Mouse (Mus musculus) layer of hippocampus, adult 2 months (tissue): ENCODE measurements around the gene Clip4. TPM values are rescaled to one million over a fixed set of nuclear protein-coding genes. Genes with fewer than 3 reads are reported as not detected.

Experiments used
- DNase-seq, 2 experiments: peaks; one replicate each; pipeline ENCODE4 v3.0.0; 2022; ENCODE audit warnings: low spot score in 2 of 2
- H3K27ac ChIP-seq: fragments of 200-600 bp; 2 replicates; pipeline ENCODE4 v1.8.1; 2022
- H3K4me3 ChIP-seq: fragments of 200-600 bp; 2 replicates; pipeline ENCODE4 v1.8.1; 2022; ENCODE audit warnings: mild to moderate bottlenecking
- CTCF ChIP-seq: fragments of 200-600 bp; conservative IDR thresholded peaks from 2 replicates; pipeline ENCODE4 v1.8.1; 2022; ENCODE audit warnings: antibody characterized with exemption, mild to moderate bottlenecking, moderate library complexity
- total RNA-seq, 2 experiments: library from RNA; stranded (reverse); gene quantifications; 2 replicates each; pipeline ENCODE4 v1.2.3; 2021

Clip4 gene
- total RNA-seq, 2 experiments from 2014 or later = 78.2 to 87.5 TPM

DNA sequence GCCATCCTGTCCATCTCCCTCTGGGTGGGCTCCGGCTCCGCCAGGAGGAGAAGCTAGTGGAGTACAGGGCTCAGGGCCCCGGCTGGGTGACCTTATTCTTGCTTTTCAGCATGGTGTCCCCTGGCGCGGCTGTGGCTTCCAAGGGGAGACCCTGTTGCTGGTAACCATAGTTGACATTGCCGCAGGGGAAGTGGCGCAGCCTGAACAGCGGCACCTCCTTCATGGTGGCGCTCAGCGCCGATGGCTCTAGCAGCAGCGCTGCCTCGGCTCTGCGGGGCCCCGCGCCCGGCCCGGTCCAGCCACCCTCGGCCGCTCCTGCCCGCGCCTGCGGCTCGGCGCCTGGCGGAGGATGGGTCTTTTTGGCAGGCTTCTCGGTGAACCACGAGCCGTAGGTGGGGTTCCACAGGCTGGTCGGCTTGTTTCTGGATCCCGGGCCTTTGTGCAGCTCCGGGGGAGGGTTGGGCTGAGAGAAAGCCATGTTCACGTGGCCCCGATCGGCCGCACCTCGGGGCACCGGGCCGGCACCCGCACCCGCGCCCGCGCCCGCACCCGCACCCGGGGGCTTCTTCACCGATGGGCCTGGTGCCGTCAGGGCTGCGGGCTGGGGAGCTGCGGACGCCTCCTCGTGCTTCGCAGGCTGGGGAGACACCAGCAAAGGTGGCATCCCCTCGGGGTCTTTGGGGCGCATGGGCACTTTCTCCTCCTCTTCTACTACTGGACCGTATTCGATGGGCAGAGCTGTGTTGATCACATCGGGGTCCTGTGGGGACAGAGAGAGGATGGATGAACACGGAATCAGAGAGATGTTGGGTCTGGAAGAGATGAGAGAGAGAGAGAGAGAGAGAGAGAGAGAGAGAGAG, 101.3 kb downstream of the Clip4 start:
- DNase-seq = peak in 1 of 2 experiments; percentile 30
- Histone ChIP-seq H3K27ac (peak overlapping the region; percentile 59; the same call in 1 of the 2 replicates), H3K4me3 (peak overlapping the region; percentile 54)
- TF ChIP-seq CTCF = no peak

DNA sequence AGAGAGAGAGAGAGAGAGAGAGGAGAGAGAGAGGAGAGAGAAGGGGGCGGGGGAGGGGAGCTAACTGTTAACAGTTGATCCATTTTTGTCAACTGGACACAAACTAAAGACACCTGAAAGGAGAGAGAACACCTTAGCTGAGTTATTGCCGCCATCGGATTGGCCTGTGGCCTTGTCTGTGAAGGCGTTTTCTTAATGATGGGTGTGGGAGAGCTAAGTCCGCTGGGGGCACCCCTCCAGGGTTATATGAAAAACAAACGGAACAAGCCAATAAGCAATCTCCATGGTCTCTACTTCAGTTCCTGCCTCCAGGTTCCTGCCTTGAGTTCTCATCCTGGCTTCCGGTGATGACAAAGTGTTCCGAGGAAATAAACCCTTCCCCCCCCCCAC, 102.0 kb downstream of the Clip4 start:
- Histone ChIP-seq H3K4me3 (no peak overlapping the region), H3K27ac (no peak overlapping the region)
- no peak for DNase-seq
- no peak for TF ChIP-seq CTCF

DNA sequence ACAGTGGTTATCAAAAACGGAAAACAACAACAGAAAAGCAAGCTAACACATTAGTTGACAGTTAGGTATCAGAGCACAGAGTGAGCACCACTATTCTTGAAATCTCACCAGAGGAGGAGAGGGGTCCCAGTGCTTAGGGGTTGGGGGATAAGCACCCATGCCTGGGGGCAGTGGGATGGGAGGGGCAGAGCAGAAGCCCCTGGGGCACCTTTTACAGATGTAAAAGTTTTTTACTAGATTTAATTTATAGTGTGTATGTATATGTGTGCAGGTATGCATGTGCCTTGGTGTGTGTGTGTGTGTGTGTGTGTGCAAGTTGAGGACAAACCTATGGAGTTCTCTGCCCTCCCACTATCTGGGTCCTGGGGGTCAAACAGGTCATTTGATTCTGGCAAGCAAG, 102.4 kb downstream of the Clip4 start:
- H3K27ac ChIP-seq = no peak overlapping the region
- TF ChIP-seq CTCF = no peak
- H3K4me3 ChIP-seq = no peak overlapping the region
- no peak for DNase-seq

DNA sequence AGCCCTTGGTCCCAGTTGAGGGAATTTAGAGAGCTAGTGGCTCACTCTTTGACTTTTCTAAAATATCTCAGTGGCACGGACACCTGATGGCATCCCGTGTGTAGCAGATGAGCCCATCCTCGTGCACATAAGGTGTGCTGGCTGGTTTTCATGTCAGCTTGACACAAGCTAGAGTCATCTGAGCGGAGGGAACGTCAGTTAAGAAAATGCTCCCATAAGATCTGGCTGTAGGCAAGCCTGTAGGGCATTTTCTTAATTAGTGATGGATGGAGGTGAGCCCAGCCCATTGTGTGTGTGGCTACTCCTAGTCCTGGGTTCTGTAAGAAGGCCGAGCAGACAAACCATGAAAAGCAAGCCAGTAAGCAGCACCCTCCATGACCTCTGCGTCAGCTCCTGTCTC, 103.7 kb downstream of the Clip4 start:
- Histone ChIP-seq H3K27ac (no peak overlapping the region), H3K4me3 (no peak overlapping the region)
- no peak for TF ChIP-seq CTCF
- DNase-seq = no peak

DNA sequence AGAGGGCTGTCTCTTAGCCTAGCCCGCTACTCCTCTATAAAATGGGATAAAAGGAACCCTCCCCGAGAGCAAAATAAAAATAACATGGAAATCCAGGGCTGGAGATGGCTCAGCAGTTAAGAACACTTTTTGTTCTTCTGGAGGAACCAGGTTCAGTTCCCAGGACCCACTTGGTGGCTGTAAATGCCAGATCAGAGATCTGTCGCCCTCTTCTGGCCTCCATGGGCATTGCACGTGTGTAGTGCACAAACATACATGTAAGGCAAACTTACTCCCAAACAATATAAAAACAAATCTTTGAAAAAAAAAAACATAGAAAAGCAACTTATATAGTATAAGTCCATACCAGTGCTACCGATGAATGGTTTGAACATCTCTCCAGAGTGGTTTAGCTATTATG, 104.7 kb downstream of the Clip4 start:
- DNase-seq = no peak
- H3K27ac ChIP-seq = no peak overlapping the region
- TF ChIP-seq CTCF = peak; percentile 77
- no peak overlapping the region for H3K4me3 ChIP-seq

DNA sequence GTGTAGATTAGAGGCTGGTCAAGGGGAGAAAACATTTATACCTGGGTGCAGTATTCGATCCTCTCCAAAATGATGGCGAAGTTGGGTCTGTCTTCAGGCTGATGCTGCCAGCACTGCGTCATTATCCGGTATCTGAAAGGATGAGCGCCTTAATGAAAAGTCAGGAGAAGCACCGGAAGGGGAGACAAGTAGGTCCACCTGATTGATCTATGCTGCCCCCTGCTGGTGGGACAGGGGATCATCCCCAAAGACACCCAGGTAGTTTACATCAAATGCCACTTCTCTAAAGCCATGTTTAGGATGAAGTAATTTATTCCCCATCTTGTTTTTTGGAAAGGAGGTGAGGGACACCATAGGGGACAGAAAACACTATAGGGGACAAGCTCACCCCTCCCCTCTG, 105.8 kb downstream of the Clip4 start:
- H3K27ac ChIP-seq = no peak overlapping the region

DNA sequence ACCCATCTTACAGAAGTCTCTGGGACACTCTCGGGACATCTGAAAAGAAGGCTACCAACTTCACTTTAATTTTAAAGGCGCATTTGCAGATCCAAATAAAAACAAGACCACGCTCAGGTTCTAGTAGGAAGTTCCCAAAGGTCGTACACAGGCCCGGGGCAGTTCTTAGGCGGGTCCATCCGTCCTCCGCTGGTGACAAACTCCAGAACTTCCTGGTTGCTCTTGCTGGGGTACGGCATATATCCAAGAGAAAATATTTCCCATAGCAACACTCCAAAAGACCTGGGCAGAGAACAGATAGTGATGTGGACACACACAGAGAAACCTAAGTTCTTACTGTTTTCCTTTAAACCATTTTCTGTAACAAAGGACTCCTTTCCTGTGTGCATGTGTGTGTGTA, 106.5 kb downstream of the Clip4 start:
- no peak for DNase-seq
- Histone ChIP-seq H3K4me3 (no peak overlapping the region), H3K27ac (no peak overlapping the region)
- no peak for TF ChIP-seq CTCF

More for the DNA sequence above, 105.8 kb downstream of the Clip4 start:
- peak in 1 of 2 experiments; percentile 71 for DNase-seq
- no peak overlapping the region for H3K4me3 ChIP-seq
- TF ChIP-seq CTCF = peak; percentile 86

DNA sequence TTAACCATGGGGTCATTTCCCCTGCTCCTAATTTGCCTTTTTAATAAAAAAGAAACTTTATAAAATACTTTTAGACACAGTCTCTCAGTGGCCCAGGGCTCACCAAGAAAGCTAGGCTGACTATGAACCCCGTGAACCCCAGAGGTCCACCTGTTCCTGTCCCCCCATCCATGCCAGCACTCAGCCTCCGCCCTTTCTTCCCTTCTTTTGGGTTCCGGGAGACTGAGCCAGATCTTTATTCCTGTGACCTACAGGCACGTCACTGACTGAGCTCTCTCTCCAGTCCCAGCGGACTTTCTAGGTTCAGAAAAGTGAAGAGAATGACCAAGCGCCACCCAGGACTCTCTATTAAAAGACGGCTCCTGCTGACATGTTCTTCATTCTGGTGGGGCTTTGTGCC, 107.2 kb downstream of the Clip4 start:
- no peak overlapping the region for H3K4me3 ChIP-seq
- TF ChIP-seq CTCF = no peak
- H3K27ac ChIP-seq = no peak overlapping the region
- DNase-seq = no peak

DNA sequence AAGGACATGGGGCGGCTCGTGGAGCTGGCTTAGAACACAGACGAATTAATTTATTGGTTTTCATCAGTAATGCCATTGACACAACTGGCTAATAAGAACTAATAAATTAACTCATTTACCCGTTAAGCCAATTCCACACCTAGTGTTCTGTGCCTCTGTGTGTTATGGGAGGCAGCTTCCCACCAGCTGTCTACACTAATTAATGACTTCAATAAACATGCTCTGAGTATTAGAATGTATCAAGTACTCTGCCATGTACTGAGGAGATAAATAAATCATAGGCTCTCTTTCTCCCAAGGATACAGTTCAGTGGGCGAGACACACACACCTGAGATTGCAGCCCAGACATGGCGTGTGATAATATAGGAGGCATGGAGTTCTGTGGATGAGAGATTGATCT, 113.1 kb downstream of the Clip4 start:
- no peak for DNase-seq
- H3K4me3 ChIP-seq = no peak overlapping the region
- H3K27ac ChIP-seq = no peak overlapping the region
- TF ChIP-seq CTCF = no peak

DNA sequence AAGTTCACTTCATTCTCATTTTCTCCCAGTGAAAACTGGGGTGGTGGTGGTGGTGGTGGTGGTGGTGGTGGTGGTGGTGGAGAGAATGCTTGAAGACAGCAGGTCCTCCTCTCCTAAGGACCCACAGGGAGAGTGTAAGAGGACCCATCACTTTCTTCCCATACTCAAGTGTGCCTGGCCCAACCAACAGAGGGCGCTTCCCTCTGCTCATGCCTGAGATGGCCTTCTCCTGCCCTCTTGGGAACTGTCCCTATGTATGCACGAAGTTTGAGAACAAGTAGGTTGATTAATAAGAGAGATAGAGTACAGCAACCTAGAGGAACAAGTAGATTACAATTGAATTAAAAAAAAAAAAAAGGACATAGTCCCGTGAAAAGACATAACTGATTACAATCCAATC, 140.8 kb downstream of the Clip4 start:
- no peak for DNase-seq

DNA sequence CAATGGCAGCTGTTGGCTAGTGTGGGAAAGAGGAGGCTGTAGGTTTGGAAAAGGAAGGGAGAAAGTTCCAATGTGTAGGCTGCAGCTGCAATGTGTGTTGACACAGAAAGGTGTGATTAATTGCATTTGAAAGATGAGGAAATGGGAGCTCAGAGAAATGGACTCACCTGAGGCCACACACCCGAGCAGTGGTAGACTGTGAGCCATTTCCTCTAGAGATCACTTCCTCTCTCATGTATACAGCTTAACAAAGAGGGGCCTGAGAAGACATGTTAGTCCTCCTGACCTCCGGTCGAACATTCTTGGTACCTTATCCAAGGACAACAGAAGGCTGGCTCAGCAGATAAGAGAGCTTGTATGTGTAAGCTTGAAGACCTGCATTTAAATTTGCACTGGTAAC, 144.9 kb downstream of the Clip4 start:
- no peak for DNase-seq
- TF ChIP-seq CTCF = no peak
- Histone ChIP-seq H3K27ac (no peak overlapping the region), H3K4me3 (no peak overlapping the region)

More for the DNA sequence above, 140.8 kb downstream of the Clip4 start:
- H3K4me3 ChIP-seq = no peak overlapping the region
- no peak overlapping the region for H3K27ac ChIP-seq
- TF ChIP-seq CTCF = peak; percentile 74

Other genes with a start within 250 kb of the Clip4 start
- gene Ndc80, start 241.6 kb upstream of the Clip4 start, total RNA-seq = under 1 TPM; 0.49 to 0.90 TPM
- 1 to 10 TPM in 1 of 2 experiments, under 1 TPM in 1; 1.00 to 1.2 TPM for gene Spdya, start 216.4 kb upstream of the Clip4 start, total RNA-seq
- 10 to 100 TPM; 28.2 TPM for gene Wdr43, start 152.6 kb upstream of the Clip4 start, total RNA-seq
- 1 to 10 TPM; 1.2 to 1.3 TPM for gene Togaram2, start 95.2 kb upstream of the Clip4 start, total RNA-seq
- under 1 TPM; 0.10 to 0.18 TPM for gene Pcare, start 15.6 kb upstream of the Clip4 start, total RNA-seq